Mouse (Mus musculus): ENCODE results near the gene Pros1. TPM values are rescaled to one million over a fixed set of nuclear protein-coding genes. Genes with fewer than 3 reads are reported as not detected.
A peak's percentile ranks its signal among the peaks of the same experiment; 100 is the strongest.

Pros1 gene
- polyA plus RNA-seq, 1 experiment from 2014 or later: 16.9 TPM

- Histone ChIP-seq H3K36me3 (replicated peaks) (no peaks in the 10 kb centered on the region), H3K27me3 (replicated peaks; ENCODE audit: low read depth, poor library complexity, severe bottlenecking) (no peaks in the 10 kb centered on the region), H3K4me3 (no peak overlapping the region), H3K4me1 (peaks cover 6% of the 10 kb centered on the region; the same call in 1 of the 2 replicates), H3K9me3 (no peaks in the 10 kb centered on the region; the same call in 1 of the 2 replicates), H3K27ac (replicated peaks) (no peak overlapping the region)
- DNase-seq (ENCODE audit: low spot score): no peak
- WGBS: 77% methylated on average over 6 of the region's 6 CpGs
Measured at GRCm38 (mm10) chr16:62874065-62874464, 20.0 kb downstream of the Pros1 start.

- no peaks in the 10 kb centered on the region for H3K36me3 ChIP-seq (replicated peaks)
- no peaks in the 10 kb centered on the region for H3K9me3 ChIP-seq
- WGBS: 92% methylated on average over 3 of the region's 3 CpGs
- H3K4me3 ChIP-seq: no peak overlapping the region
- no peak for DNase-seq (ENCODE audit: low spot score)
- H3K27ac ChIP-seq (replicated peaks): no peak overlapping the region
- H3K27me3 ChIP-seq (replicated peaks; ENCODE audit: low read depth, poor library complexity, severe bottlenecking): no peaks in the 10 kb centered on the region
- no peaks in the 10 kb centered on the region for H3K4me1 ChIP-seq
Measured at GRCm38 (mm10) chr16:62895824-62896223, 41.7 kb downstream of the Pros1 start.

GRCm38 (mm10) chr16:62911364-62911763 lies 57.3 kb downstream of the Pros1 start:
- Histone ChIP-seq H3K4me1 (no peaks in the 10 kb centered on the region), H3K27me3 (replicated peaks; ENCODE audit: low read depth, poor library complexity, severe bottlenecking) (no peaks in the 10 kb centered on the region), H3K36me3 (replicated peaks) (0 out of 2 replicates have a peak, but pooled peaks cover 3% of the 10 kb centered on the region), H3K27ac (replicated peaks) (no peak overlapping the region), H3K9me3 (no peaks in the 10 kb centered on the region), H3K4me3 (no peak overlapping the region)
- DNase-seq (ENCODE audit: low spot score): no peak
- 84% methylated on average over 1 of the region's 1 CpGs for WGBS

GRCm38 (mm10) chr16:62912246-62912645 lies 58.1 kb downstream of the Pros1 start:
- no peaks in the 10 kb centered on the region for H3K9me3 ChIP-seq
- 93% methylated on average over 2 of the region's 2 CpGs for WGBS
- H3K27me3 ChIP-seq (replicated peaks; ENCODE audit: low read depth, poor library complexity, severe bottlenecking): no peaks in the 10 kb centered on the region
- no peak overlapping the region for H3K27ac ChIP-seq (replicated peaks)
- 0 out of 2 replicates have a peak, but pooled peaks cover 3% of the 10 kb centered on the region for H3K36me3 ChIP-seq (replicated peaks)
- no peaks in the 10 kb centered on the region; the same call in 1 of the 2 replicates for H3K4me1 ChIP-seq
- DNase-seq (ENCODE audit: low spot score): no peak
- H3K4me3 ChIP-seq: no peak overlapping the region

- 92% methylated on average over 5 of the region's 5 CpGs for WGBS
- Histone ChIP-seq H3K4me3 (no peak overlapping the region), H3K4me1 (no peaks in the 10 kb centered on the region; the same call in 1 of the 2 replicates)
Measured at GRCm38 (mm10) chr16:62915530-62915929, 61.4 kb downstream of the Pros1 start.

GRCm38 (mm10) chr16:62922245-62922644 lies 68.1 kb downstream of the Pros1 start:
- Histone ChIP-seq H3K9me3 (no peaks in the 10 kb centered on the region), H3K4me1 (peaks cover 18% of the 10 kb centered on the region), H3K4me3 (no peak overlapping the region), H3K27me3 (replicated peaks; ENCODE audit: low read depth, poor library complexity, severe bottlenecking) (no peaks in the 10 kb centered on the region), H3K27ac (replicated peaks) (peak overlapping the region; percentile 57; the same call in 1 of the 2 replicates), H3K36me3 (replicated peaks) (no peaks in the 10 kb centered on the region)
- WGBS: 9% methylated on average over 8 of the region's 8 CpGs
- peak; percentile 48 for DNase-seq (ENCODE audit: low spot score)

More at GRCm38 (mm10) chr16:62915530-62915929, 61.4 kb downstream of the Pros1 start:
- no peak for DNase-seq (ENCODE audit: low spot score)
- Histone ChIP-seq H3K27ac (replicated peaks) (no peak overlapping the region), H3K36me3 (replicated peaks) (no peaks in the 10 kb centered on the region), H3K9me3 (no peaks in the 10 kb centered on the region), H3K27me3 (replicated peaks; ENCODE audit: low read depth, poor library complexity, severe bottlenecking) (no peaks in the 10 kb centered on the region)

- WGBS: 87% methylated on average over 6 of the region's 6 CpGs
- DNase-seq (ENCODE audit: low spot score): no peak
- Histone ChIP-seq H3K27me3 (replicated peaks; ENCODE audit: low read depth, poor library complexity, severe bottlenecking) (no peaks in the 10 kb centered on the region), H3K27ac (replicated peaks) (no peak overlapping the region), H3K36me3 (replicated peaks) (no peaks in the 10 kb centered on the region), H3K4me3 (no peak overlapping the region), H3K4me1 (no peaks in the 10 kb centered on the region), H3K9me3 (no peaks in the 10 kb centered on the region)
Measured at GRCm38 (mm10) chr16:62931341-62931740, 77.2 kb downstream of the Pros1 start.

GRCm38 (mm10) chr16:62936316-62936715 lies 82.2 kb downstream of the Pros1 start:
- WGBS: 81% methylated on average over 11 of the region's 11 CpGs
- DNase-seq (ENCODE audit: low spot score): no peak

GRCm38 (mm10) chr16:62940388-62941003 lies 86.4 kb downstream of the Pros1 start:
- H3K27ac ChIP-seq (replicated peaks): peak overlapping the region; percentile 57; the same call in 1 of the 2 replicates
- no peaks in the 10 kb centered on the region for H3K9me3 ChIP-seq
- peak; percentile 84 for DNase-seq (ENCODE audit: low spot score)
- no peaks in the 10 kb centered on the region for H3K27me3 ChIP-seq (replicated peaks; ENCODE audit: low read depth, poor library complexity, severe bottlenecking)
- H3K4me3 ChIP-seq: no peak overlapping the region; the same call in 1 of the 2 replicates
- no peaks in the 10 kb centered on the region for H3K36me3 ChIP-seq (replicated peaks)
- peaks cover 7% of the 10 kb centered on the region; the same call in 1 of the 2 replicates for H3K4me1 ChIP-seq
- WGBS: 26% methylated on average over 16 of the region's 16 CpGs

More at GRCm38 (mm10) chr16:62936316-62936715, 82.2 kb downstream of the Pros1 start:
- H3K36me3 ChIP-seq (replicated peaks): no peaks in the 10 kb centered on the region
- no peak overlapping the region for H3K4me3 ChIP-seq
- H3K27me3 ChIP-seq (replicated peaks; ENCODE audit: low read depth, poor library complexity, severe bottlenecking): no peaks in the 10 kb centered on the region
- H3K4me1 ChIP-seq: no peaks in the 10 kb centered on the region
- H3K9me3 ChIP-seq: no peaks in the 10 kb centered on the region
- no peak overlapping the region for H3K27ac ChIP-seq (replicated peaks)

- Histone ChIP-seq H3K9me3 (no peaks in the 10 kb centered on the region), H3K27ac (replicated peaks) (no peak overlapping the region), H3K4me1 (peaks cover 7% of the 10 kb centered on the region; the same call in 1 of the 2 replicates), H3K27me3 (replicated peaks; ENCODE audit: low read depth, poor library complexity, severe bottlenecking) (no peaks in the 10 kb centered on the region), H3K4me3 (no peak overlapping the region), H3K36me3 (replicated peaks) (no peaks in the 10 kb centered on the region)
- no peak for DNase-seq (ENCODE audit: low spot score)
- WGBS: 69% methylated on average over 10 of the region's 10 CpGs
Measured at GRCm38 (mm10) chr16:62941763-62942162, 87.7 kb downstream of the Pros1 start.

GRCm38 (mm10) chr16:62942418-62943410 lies 88.6 kb downstream of the Pros1 start:
- Histone ChIP-seq H3K27ac (replicated peaks) (no peak overlapping the region), H3K36me3 (replicated peaks) (no peaks in the 10 kb centered on the region), H3K4me1 (peaks cover 7% of the 10 kb centered on the region; the same call in 1 of the 2 replicates), H3K9me3 (no peaks in the 10 kb centered on the region), H3K4me3 (no peak overlapping the region), H3K27me3 (replicated peaks; ENCODE audit: low read depth, poor library complexity, severe bottlenecking) (no peaks in the 10 kb centered on the region)
- no peak for DNase-seq (ENCODE audit: low spot score)
- WGBS: 76% methylated on average over 16 of the region's 16 CpGs

GRCm38 (mm10) chr16:62958485-62958884 lies 104.4 kb downstream of the Pros1 start:
- no peak overlapping the region for H3K4me3 ChIP-seq
- no peaks in the 10 kb centered on the region for H3K27me3 ChIP-seq (replicated peaks; ENCODE audit: low read depth, poor library complexity, severe bottlenecking)
- H3K36me3 ChIP-seq (replicated peaks): no peaks in the 10 kb centered on the region
- no peak overlapping the region for H3K27ac ChIP-seq (replicated peaks)
- WGBS: 78% methylated on average over 4 of the region's 4 CpGs
- H3K4me1 ChIP-seq: no peaks in the 10 kb centered on the region
- no peaks in the 10 kb centered on the region for H3K9me3 ChIP-seq
- DNase-seq (ENCODE audit: low spot score): no peak
